Mouse (Mus musculus) urinary bladder, postnatal 14 days (tissue): Measurements from ENCODE around the gene Il13.

Experiments
- DNase-seq: peaks from one replicate; pipeline ENCODE4 v3.0.0; 2021; ENCODE audit warnings: low spot score

Il13 gene

DNA sequence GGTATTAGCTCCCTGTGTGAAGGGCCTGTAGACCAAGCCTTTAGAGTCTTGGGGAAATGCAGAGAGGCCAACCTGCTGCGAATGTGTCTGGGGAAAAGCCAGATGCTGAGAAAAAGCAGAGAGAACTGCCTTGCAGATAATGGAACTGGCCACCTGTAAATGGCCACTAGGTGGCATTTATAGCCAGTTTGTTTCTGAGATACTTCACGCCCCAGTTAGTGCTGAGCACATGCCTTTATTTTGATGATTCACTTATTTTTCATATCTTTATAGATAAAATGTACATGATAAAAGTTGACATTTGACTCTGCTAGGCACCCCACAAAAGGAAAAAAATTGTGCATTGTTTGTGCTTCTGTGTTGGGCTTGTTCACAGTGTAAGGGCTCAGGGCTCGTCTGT, 49.7 kb downstream of the Il13 start:
- no peak for DNase-seq

DNA sequence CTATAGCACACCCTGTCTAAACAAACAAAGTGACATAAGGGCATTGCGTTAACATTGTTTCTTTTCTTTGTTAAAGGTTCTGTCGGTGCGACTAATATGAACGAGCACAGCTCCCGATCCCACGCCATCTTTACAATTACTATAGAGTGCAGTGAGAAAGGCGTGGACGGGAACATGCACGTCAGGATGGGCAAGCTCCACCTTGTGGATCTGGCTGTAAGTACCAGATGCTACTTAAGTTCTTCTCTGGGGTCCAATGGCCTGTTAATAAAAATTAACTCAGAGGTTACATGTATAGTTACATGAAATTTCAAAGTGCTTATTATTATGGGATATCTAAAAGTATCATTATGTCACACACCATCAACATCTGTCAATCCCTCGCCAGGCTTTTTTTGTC, 51.4 kb downstream of the Il13 start:
- no peak for DNase-seq
